Mouse (Mus musculus): ENCODE data around the gene Thbd. TPM values are rescaled to one million over a fixed set of nuclear protein-coding genes. Genes with fewer than 3 reads are reported as not detected.

Thbd gene
- 6.3 and 7.3 TPM in 2 replicates for polyA plus RNA-seq (2016; fragmentation: Nextera tagmentation; extraction: Ambion mirVana)

DNA sequence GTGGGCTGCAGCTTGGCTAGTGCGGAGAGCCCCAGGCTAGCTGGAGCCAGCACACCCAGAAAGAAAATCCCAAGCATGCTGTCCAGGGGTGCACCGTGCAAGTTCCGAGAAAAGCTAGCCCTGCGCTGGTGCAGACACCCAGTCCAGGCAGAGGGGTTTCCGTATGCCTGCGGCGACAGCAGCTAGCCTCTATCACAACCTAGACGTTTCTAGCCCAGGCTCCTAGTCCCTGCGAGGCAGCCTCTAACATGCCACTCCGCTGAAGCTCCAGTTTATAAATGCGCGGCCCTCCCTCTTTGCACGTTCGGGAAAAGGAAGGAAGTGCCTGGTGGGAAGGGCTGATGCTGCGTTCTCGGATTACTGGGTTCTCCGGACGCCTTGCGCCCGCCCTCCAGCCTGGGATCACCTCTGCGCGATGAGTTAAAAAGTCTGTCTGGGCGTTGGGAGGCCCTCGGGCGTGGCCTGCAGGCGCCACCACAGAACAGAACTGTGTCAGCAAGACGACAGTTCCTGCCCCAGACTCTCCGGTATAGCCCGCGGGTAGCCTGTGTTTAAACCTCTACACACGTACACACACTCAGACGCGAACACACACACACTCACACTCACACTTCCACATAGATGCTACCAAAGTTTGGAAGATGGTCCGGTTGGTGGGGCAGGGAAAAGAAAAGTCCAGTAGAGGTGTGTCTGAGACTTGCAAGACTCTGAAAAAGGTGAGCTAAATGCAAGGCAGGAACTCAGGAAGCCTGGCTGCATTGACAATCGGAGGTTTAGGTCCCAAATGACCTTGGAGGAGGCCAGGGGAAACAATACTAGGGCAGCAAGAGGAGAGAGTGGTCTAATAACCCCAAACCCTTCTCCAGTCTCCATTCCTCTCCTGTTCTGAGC is at the start of gene Thbd:
TSS of gene Thbd (minus strand) at position 319 of the 891 bp plus-strand sequence.
- Histone ChIP-seq H3K27me3 (replicated peaks; ENCODE audit: low read depth, poor library complexity, severe bottlenecking) (peaks cover 61% of the 10 kb centered on the region), H3K4me1 (peaks cover 36% of the 10 kb centered on the region), H3K27ac (replicated peaks) (peak within 1 kb of the TSS; percentile 57), H3K9me3 (no peaks in the 10 kb centered on the region), H3K36me3 (replicated peaks) (no peaks in the 10 kb centered on the region), H3K4me3 (peak within 1 kb of the TSS; percentile 57)
- 2% methylated on average over 35 of the region's 35 CpGs for WGBS
- peak; percentile 75 for DNase-seq (ENCODE audit: low spot score)

DNA sequence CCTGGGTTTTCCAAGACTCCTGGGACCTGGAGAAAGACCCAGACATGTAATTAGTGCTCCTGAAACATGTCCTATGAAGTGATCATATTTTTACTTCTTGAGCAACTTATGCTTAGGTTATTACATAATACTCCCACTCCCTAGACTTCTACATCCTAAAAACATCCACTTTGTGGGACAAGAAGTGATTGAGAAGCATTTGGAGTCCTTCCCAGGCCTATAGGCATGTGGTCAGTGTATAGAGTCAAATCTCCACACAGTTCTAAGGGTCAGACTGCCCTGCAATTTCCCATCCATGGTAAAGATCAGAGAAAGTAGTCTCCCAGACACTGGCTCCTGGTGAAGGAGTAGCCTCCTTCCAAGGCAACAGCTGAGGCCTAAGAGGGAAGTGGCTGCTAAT is 47.4 kb upstream of the Thbd start:
- no peaks in the 10 kb centered on the region for H3K36me3 ChIP-seq (replicated peaks)
- H3K27me3 ChIP-seq (replicated peaks; ENCODE audit: low read depth, poor library complexity, severe bottlenecking), result no peaks in the 10 kb centered on the region
- no peak overlapping the region for H3K4me3 ChIP-seq
- no peaks in the 10 kb centered on the region for H3K9me3 ChIP-seq
- H3K27ac ChIP-seq (replicated peaks), result no peak overlapping the region
- no peak for DNase-seq (ENCODE audit: low spot score)
- H3K4me1 ChIP-seq, result no peaks in the 10 kb centered on the region

DNA sequence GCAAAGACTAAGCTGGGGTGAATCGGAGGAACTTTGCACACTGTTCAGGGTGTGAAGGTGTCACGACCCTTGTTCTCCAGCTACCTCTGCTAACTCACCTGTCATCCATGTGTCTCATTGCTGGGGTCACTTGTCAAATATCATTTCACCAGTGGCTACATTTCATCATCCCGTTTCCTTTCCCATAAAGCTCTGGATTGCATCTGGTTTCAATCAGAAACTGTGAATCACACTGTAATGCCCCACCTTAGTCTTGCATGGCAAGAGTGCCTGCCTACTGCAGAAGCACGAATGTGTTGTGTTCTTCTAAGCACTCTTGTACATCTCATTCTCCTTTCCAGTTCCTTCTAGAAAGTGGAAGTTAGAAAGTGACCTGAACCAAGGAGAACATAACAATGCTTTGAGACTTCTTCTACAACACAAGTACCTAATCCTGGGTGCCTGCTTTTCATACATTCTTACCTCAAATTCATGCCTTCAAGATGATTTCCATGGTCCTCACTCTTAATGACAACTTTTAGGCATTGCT is 46.1 kb upstream of the Thbd start:
- 81% methylated on average over 4 of the region's 4 CpGs for WGBS

DNA sequence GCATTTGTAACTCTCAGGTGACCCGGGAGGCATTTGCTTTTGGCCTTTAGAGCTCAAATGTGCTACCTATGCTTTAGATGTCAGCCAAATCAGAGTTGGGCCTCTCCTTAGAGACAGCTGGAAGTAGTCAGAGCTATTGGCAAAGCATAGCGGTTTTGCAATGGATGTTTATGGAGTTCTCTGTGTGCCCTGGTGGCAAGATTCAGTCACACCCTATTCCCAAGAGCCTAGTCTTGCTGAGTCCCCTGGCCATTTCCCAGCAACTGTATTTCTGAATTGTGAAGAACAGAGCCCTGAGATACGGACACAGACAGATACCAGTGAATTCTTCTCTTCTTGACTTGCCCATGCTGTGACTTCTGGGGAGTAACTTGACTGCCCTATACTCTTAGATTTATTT is 45.1 kb upstream of the Thbd start:
- Histone ChIP-seq H3K36me3 (replicated peaks) (no peaks in the 10 kb centered on the region), H3K4me1 (no peaks in the 10 kb centered on the region), H3K9me3 (no peaks in the 10 kb centered on the region), H3K4me3 (no peak overlapping the region), H3K27ac (replicated peaks) (no peak overlapping the region), H3K27me3 (replicated peaks; ENCODE audit: low read depth, poor library complexity, severe bottlenecking) (no peaks in the 10 kb centered on the region)
- DNase-seq (ENCODE audit: low spot score), result no peak
- WGBS, result 90% methylated on average over 3 of the region's 3 CpGs

More for the DNA sequence above, 46.1 kb upstream of the Thbd start:
- Histone ChIP-seq H3K9me3 (no peaks in the 10 kb centered on the region), H3K36me3 (replicated peaks) (no peaks in the 10 kb centered on the region), H3K4me3 (no peak overlapping the region), H3K27ac (replicated peaks) (no peak overlapping the region), H3K4me1 (no peaks in the 10 kb centered on the region), H3K27me3 (replicated peaks; ENCODE audit: low read depth, poor library complexity, severe bottlenecking) (no peaks in the 10 kb centered on the region)
- DNase-seq (ENCODE audit: low spot score), result no peak

DNA sequence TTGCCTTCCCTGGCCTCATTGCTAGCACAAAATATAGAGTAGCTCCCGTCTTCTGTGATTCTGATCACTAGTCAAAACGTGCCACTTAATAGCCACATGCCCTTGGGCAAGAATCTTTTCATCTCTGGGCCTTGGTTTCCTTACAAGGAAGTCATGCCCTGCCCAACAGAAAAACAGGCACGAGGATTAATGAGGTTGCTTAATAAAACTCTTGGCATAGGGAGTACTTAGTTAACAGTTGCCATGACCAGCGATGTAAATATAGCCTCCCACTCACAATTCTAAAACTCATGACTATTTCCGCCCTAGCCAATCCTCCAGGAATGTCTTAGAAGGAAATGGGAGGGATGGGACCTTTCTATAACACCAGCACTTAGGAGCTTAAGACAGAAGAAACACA is 43.5 kb upstream of the Thbd start:
- H3K9me3 ChIP-seq, result no peaks in the 10 kb centered on the region
- H3K4me1 ChIP-seq, result no peaks in the 10 kb centered on the region
- no peak for DNase-seq (ENCODE audit: low spot score)
- no peak overlapping the region for H3K27ac ChIP-seq (replicated peaks)
- no peak overlapping the region for H3K4me3 ChIP-seq
- WGBS, result 71% methylated on average over 5 of the region's 5 CpGs
- no peaks in the 10 kb centered on the region for H3K27me3 ChIP-seq (replicated peaks; ENCODE audit: low read depth, poor library complexity, severe bottlenecking)
- H3K36me3 ChIP-seq (replicated peaks), result no peaks in the 10 kb centered on the region

DNA sequence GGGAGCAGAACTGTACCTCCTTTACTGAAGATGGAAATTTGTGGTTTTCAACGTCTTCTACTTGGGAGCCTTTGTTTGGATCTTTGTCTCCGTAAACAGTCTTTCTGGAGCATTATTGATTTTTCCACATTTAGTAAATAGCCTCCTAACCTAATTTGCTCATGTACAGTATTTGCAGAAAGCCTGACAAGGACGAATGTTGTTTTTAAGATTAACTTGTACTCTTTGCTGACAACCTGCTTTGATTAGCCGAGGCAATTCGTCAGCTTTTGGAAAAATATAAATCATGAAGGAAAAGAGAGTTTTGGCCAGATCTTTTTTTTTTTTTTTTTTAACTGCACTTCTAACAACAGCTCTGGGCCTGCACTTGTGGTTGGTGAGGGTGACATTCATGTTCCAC is 42.6 kb upstream of the Thbd start:
- no peaks in the 10 kb centered on the region for H3K27me3 ChIP-seq (replicated peaks; ENCODE audit: low read depth, poor library complexity, severe bottlenecking)
- H3K36me3 ChIP-seq (replicated peaks), result no peaks in the 10 kb centered on the region
- no peaks in the 10 kb centered on the region for H3K4me1 ChIP-seq
- H3K4me3 ChIP-seq, result no peak overlapping the region
- no peaks in the 10 kb centered on the region for H3K9me3 ChIP-seq
- no peak for DNase-seq (ENCODE audit: low spot score)
- no peak overlapping the region for H3K27ac ChIP-seq (replicated peaks)
- 81% methylated on average over 5 of the region's 5 CpGs for WGBS

DNA sequence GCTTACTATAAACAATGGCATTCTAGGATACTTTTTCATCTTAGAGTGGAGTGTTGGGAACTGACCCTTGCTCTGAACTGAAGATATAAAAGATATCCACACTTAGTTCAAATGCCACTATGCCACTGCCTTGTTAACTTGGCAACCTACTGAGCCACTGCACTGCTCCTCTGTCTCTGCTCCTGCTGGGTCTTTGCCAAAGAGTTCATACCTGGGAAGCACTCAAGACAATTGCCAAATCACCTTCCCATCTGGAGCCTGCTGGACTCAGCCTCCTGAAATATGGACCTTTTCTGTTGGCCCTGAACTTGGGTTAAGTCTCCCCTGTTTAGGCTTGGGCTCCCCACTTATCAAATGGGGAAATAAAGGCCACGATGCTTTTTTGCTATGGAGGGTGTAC is 41.7 kb upstream of the Thbd start:
- Histone ChIP-seq H3K9me3 (no peaks in the 10 kb centered on the region), H3K27ac (replicated peaks) (no peak overlapping the region), H3K36me3 (replicated peaks) (no peaks in the 10 kb centered on the region), H3K4me3 (no peak overlapping the region), H3K4me1 (no peaks in the 10 kb centered on the region), H3K27me3 (replicated peaks; ENCODE audit: low read depth, poor library complexity, severe bottlenecking) (no peaks in the 10 kb centered on the region)
- WGBS, result 92% methylated on average over 1 of the region's 1 CpGs
- DNase-seq (ENCODE audit: low spot score), result no peak

DNA sequence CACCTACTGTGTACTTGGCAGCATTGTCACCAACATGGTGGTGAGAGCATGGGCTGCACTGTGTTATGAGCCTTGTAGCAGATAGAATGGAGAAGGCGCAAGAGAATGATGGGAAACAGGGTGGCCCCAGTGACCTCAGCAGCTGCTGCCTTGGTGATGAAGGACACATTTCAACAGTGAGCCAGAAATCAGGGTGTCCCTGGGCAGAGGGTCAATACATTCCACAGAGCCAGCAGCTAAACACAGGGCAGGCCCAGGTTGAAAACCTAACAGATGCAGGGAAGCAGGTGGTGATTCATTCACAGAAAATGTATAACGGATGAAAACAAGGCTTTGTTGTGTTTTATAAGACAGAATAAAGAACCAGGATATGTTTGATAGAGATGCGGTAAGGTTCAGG is 38.5 kb upstream of the Thbd start:
- no peak for DNase-seq (ENCODE audit: low spot score)
- WGBS, result 85% methylated on average over 3 of the region's 3 CpGs
- Histone ChIP-seq H3K36me3 (replicated peaks) (no peaks in the 10 kb centered on the region), H3K9me3 (no peaks in the 10 kb centered on the region), H3K27ac (replicated peaks) (no peak overlapping the region), H3K27me3 (replicated peaks; ENCODE audit: low read depth, poor library complexity, severe bottlenecking) (no peaks in the 10 kb centered on the region), H3K4me1 (peaks cover 12% of the 10 kb centered on the region), H3K4me3 (no peak overlapping the region)

DNA sequence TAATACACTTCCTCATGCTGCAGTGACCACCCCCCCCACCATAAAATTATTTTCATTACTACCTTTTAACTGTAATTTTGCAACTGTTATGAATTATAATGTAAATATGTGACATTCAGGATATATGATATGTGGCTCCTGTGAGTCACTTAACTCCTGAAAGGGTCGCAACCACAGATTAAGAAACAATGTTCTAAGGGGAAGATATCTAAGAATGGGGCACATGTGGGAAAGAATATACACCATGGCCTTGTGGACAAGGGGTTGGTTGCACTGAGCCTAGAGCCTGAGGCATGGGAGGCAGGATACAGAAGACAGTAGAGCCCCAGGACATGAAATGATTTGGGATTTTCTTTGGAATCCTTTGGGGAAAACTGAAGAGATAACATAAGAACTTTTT is 37.6 kb upstream of the Thbd start:
- no peaks in the 10 kb centered on the region for H3K36me3 ChIP-seq (replicated peaks)
- WGBS, result 89% methylated on average over 1 of the region's 1 CpGs

DNA sequence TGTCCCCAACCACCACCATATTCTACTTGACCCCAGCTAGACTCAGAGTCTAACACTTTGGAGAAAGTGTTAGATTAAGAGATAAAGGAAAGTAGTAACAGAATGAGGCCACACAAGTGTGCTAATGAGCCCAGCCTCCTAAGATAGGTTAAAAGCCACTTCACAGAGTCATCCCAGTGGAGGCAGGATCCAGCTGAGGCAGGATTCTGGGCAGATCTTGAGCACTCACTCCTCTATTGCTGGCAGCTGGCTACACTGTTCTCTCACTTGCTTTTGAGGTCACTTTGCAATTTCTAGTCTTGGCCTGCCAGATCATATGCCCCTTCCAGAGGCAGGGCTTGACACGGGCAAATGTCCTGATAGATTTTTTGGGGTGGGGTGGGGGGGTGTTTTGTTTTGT is 36.5 kb upstream of the Thbd start:
- H3K9me3 ChIP-seq, result no peaks in the 10 kb centered on the region
- no peak for DNase-seq (ENCODE audit: low spot score)
- WGBS, result 71% methylated on average over 1 of the region's 1 CpGs

More for the DNA sequence above, 37.6 kb upstream of the Thbd start:
- H3K27me3 ChIP-seq (replicated peaks; ENCODE audit: low read depth, poor library complexity, severe bottlenecking), result no peaks in the 10 kb centered on the region
- DNase-seq (ENCODE audit: low spot score), result no peak
- no peaks in the 10 kb centered on the region for H3K9me3 ChIP-seq
- H3K27ac ChIP-seq (replicated peaks), result no peak overlapping the region
- no peak overlapping the region for H3K4me3 ChIP-seq
- peaks cover 17% of the 10 kb centered on the region for H3K4me1 ChIP-seq

DNA sequence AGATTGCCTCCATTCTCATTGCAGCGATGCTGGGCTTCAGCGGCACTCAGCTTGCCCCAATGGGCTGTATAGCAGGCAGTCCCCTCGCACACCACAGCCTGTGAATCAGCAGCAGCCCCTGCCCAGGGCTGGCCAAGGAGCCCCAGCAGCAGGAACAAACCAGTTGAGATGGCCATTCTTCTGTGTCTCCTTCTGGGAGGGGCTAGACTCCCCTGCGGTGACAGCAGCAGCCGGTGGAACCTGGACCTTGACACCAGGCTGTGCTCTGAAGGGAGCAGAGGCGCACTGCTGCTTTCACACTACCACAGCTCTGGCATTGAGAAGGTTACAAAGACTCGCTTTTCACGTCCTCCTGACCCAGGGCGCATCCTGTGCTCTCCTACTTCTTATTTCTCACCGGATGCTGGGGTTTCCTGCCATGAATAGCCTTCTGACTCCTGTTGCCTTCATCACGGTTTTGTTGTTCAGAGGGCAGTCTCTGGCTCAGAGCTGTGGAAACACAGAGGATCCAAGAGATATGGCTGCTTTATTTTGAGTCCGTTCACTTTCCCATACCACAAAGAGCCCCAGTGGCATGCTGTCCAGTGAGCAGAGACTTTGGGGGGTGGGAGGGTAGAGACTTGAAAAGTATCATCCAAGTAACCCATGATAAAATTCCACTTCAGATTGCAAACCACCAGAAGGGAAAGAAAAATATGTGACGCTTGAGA is 35.4 kb upstream of the Thbd start, which contains the start of gene Cd93:
TSS of gene Cd93 (minus strand) at position 315 of the 710 bp plus-strand sequence.
- no peak for DNase-seq (ENCODE audit: low spot score)

More for the DNA sequence above, 36.5 kb upstream of the Thbd start:
- no peaks in the 10 kb centered on the region for H3K27me3 ChIP-seq (replicated peaks; ENCODE audit: low read depth, poor library complexity, severe bottlenecking)
- no peak overlapping the region for H3K27ac ChIP-seq (replicated peaks)
- H3K36me3 ChIP-seq (replicated peaks), result no peaks in the 10 kb centered on the region
- no peak overlapping the region for H3K4me3 ChIP-seq
- peaks cover 24% of the 10 kb centered on the region for H3K4me1 ChIP-seq

DNA sequence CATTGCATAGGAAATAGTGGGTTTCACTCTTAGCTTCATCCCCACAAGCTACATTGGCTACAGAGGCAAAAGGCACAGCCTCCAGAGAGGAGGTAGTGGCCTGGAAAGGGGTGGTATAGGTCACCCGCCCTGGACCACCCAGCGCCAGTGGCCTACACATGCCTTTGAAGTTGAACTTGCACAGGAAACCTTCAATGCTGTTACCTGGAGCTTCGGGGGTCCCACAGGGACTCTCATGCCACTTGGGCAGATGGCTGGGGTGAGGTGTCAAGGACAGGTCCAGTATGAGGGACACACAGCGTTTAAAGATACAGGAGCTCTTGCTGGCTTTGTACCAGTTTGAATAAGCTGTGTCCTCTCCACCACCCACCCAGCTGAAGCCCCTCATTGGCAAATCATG is 34.7 kb upstream of the Thbd start:
- Histone ChIP-seq H3K36me3 (replicated peaks) (no peaks in the 10 kb centered on the region), H3K27ac (replicated peaks) (peak overlapping the region; percentile 16; the same call in 1 of the 2 replicates), H3K4me1 (peaks cover 24% of the 10 kb centered on the region), H3K9me3 (no peaks in the 10 kb centered on the region), H3K4me3 (peak overlapping the region; percentile 24; the same call in 1 of the 2 replicates), H3K27me3 (replicated peaks; ENCODE audit: low read depth, poor library complexity, severe bottlenecking) (no peaks in the 10 kb centered on the region)
- no peak for DNase-seq (ENCODE audit: low spot score)
- 91% methylated on average over 4 of the region's 4 CpGs for WGBS

More for the DNA sequence above, 35.4 kb upstream of the Thbd start, which contains the start of gene Cd93:
- Histone ChIP-seq H3K4me1 (peaks cover 24% of the 10 kb centered on the region), H3K27me3 (replicated peaks; ENCODE audit: low read depth, poor library complexity, severe bottlenecking) (no peaks in the 10 kb centered on the region), H3K4me3 (peak within 1 kb of the TSS; percentile 24; the same call in 1 of the 2 replicates), H3K27ac (replicated peaks) (peak within 1 kb of the TSS; percentile 16; the same call in 1 of the 2 replicates), H3K36me3 (replicated peaks) (no peaks in the 10 kb centered on the region), H3K9me3 (no peaks in the 10 kb centered on the region)
- 51% methylated on average over 13 of the region's 13 CpGs for WGBS
